Mouse (Mus musculus): ENCODE data around the gene Gm44973. TPM values are rescaled to one million over a fixed set of nuclear protein-coding genes. Genes with fewer than 3 reads are reported as not detected.
"Not testable (repeated sequence)": the region's sequence is repeated elsewhere in the genome, so short reads cannot be mapped to it uniquely, and the experiment has no call there.

Gene Gm44973
- polyA plus RNA-seq, 1 experiment from 2014 or later, result 4.7 TPM

DNA sequence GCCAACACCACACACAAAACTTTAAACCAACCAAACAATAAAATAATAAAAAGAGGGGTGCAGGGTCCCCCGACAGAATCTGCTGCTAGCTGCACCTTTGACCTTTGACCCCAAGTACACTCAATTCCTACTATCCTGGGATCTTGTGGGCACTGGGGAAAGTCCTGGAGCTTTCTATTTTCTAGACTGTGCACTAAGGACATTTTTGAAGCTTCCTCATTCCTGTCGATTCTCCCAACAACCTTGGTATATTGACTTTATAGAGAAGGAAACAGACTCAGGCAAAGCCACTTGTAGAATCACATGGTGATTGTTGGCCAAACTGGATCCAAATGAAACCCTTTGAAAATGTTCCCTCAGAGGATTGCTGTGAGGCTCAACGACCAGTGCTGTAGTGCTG, 761 bp downstream of the Gm44973 start:
- H3K27ac ChIP-seq, result peak overlapping the region; percentile 99
- no peaks in the 10 kb centered on the region for H3K9me3 ChIP-seq (replicated peaks; ENCODE audit: low read length)
- WGBS, result 48% methylated on average over 3 of the region's 3 CpGs
- peak overlapping the region; percentile 65 for H3K4me2 ChIP-seq (ENCODE audit: low read length)
- DNase-seq (ENCODE audit: low spot score) (no peak), ATAC-seq (replicated peaks; ENCODE audit: low FRiP score, low read depth) (no peak)
- H3K4me3 ChIP-seq (replicated peaks; ENCODE audit: low read depth, low read length), result peak overlapping the region; percentile 76
- H3K4me1 ChIP-seq (replicated peaks; ENCODE audit: insufficient read depth, low read length), result 0 out of 2 replicates have a peak, but pooled peaks cover 9% of the 10 kb centered on the region
- peaks cover 16% of the 10 kb centered on the region for H3K36me3 ChIP-seq (ENCODE audit: insufficient read depth, low read length)
- peak overlapping the region; percentile 65; the same call in 1 of the 2 replicates for H3K9ac ChIP-seq (ENCODE audit: low read depth, low read length)
- H3K27me3 ChIP-seq (ENCODE audit: insufficient read depth, low read length), result no peaks in the 10 kb centered on the region
- TF ChIP-seq CTCF (IDR thresholded peaks at IDR 0.05; ENCODE audit: low read depth), result no peak

DNA sequence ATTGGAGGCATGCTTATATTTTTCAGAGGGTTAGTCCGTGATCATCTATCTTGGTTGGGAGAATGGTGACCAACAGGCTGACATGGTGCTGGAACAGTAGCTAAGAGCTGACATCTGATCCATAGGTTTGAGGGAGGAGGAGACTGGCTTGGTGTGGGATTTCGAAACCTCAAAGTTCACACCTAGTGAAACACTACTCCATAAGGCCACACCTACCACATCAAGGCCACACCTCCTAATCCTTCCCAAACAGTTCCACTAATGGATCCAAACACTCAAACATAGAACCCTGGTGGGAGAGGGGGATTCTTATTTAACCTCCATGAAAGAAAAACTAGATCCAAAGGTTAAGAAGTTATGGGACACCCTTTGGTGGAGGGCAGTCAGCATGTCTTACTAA, 1.6 kb downstream of the Gm44973 start:
- H3K4me2 ChIP-seq (ENCODE audit: low read length), result no peak overlapping the region
- H3K9me3 ChIP-seq (replicated peaks; ENCODE audit: low read length), result no peaks in the 10 kb centered on the region
- H3K9ac ChIP-seq (ENCODE audit: low read depth, low read length), result no peak overlapping the region
- 96% methylated on average over 2 of the region's 2 CpGs for WGBS
- H3K4me1 ChIP-seq (replicated peaks; ENCODE audit: insufficient read depth, low read length), result 0 out of 2 replicates have a peak, but pooled peaks cover 9% of the 10 kb centered on the region
- no peak overlapping the region for H3K27ac ChIP-seq
- no peak overlapping the region for H3K4me3 ChIP-seq (replicated peaks; ENCODE audit: low read depth, low read length)
- DNase-seq (ENCODE audit: low spot score), result no peak
- peaks cover 7% of the 10 kb centered on the region; the same call in 1 of the 2 replicates for H3K36me3 ChIP-seq (ENCODE audit: insufficient read depth, low read length)
- H3K27me3 ChIP-seq (ENCODE audit: insufficient read depth, low read length), result no peaks in the 10 kb centered on the region
- no peak for TF ChIP-seq CTCF (IDR thresholded peaks at IDR 0.05; ENCODE audit: low read depth)
- ATAC-seq (replicated peaks; ENCODE audit: low FRiP score, low read depth), result no peak

DNA sequence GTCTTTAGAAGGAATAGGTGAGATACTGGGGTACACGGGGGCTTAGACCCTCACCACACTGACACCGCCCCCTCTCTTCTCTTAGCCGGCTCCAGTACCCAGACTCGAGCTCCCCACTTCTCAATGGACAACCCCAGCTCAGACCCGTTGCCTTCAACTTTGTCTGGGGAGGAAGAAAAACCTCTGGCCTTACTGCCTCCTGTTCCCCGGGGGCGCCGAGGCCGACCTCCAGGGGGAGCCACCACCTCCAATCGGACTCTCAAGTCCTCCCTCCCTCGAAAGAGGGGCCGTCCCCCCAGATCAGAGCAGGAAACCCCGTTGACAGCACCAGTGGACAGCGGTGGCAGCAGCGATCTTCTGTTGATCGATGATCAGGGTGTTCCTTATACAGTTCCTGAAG, 2.1 kb downstream of the Gm44973 start:
- Histone ChIP-seq H3K9ac (ENCODE audit: low read depth, low read length) (no peak overlapping the region), H3K9me3 (replicated peaks; ENCODE audit: low read length) (no peaks in the 10 kb centered on the region), H3K27me3 (ENCODE audit: insufficient read depth, low read length) (no peaks in the 10 kb centered on the region), H3K36me3 (ENCODE audit: insufficient read depth, low read length) (peaks cover 5% of the 10 kb centered on the region; the same call in 1 of the 2 replicates), H3K4me1 (replicated peaks; ENCODE audit: insufficient read depth, low read length) (0 out of 2 replicates have a peak, but pooled peaks cover 9% of the 10 kb centered on the region), H3K4me2 (ENCODE audit: low read length) (no peak overlapping the region), H3K4me3 (replicated peaks; ENCODE audit: low read depth, low read length) (no peak overlapping the region), H3K27ac (no peak overlapping the region)
- ATAC-seq (replicated peaks; ENCODE audit: low FRiP score, low read depth) (no peak), DNase-seq (ENCODE audit: low spot score) (no peak)
- 88% methylated on average over 16 of the region's 16 CpGs for WGBS
- peak; percentile 34; the same call in 1 of the 2 replicates for TF ChIP-seq CTCF (IDR thresholded peaks at IDR 0.05; ENCODE audit: low read depth)

DNA sequence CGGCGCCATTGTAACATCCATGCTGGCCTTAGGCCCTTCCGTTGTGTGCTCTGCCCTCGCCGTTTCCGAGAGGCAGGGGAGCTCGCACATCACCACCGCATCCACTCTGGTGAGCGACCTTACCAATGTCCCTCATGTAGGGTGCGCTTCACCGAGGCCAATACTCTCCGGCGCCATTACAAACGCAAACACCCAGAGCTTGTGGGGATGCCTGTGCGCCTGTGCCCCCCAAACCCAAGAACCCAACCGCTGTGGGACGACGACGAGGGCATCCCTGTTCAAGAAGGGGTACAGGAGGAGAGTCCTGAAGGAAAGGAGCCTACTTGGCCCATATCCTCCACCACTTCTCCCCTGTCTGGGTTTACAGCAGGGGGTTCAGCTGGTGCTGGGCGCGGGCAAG, 2.6 kb downstream of the Gm44973 start:
- WGBS, result 96% methylated on average over 21 of the region's 21 CpGs
- Histone ChIP-seq H3K4me2 (ENCODE audit: low read length) (no peak overlapping the region), H3K36me3 (ENCODE audit: insufficient read depth, low read length) (peaks cover 3% of the 10 kb centered on the region; the same call in 1 of the 2 replicates), H3K4me3 (replicated peaks; ENCODE audit: low read depth, low read length) (no peak overlapping the region), H3K27me3 (ENCODE audit: insufficient read depth, low read length) (no peaks in the 10 kb centered on the region), H3K4me1 (replicated peaks; ENCODE audit: insufficient read depth, low read length) (0 out of 2 replicates have a peak, but pooled peaks cover 9% of the 10 kb centered on the region), H3K9me3 (replicated peaks; ENCODE audit: low read length) (no peaks in the 10 kb centered on the region), H3K9ac (ENCODE audit: low read depth, low read length) (no peak overlapping the region), H3K27ac (no peak overlapping the region)
- TF ChIP-seq CTCF (IDR thresholded peaks at IDR 0.05; ENCODE audit: low read depth), result no peak
- no peak for DNase-seq (ENCODE audit: low spot score)
- no peak for ATAC-seq (replicated peaks; ENCODE audit: low FRiP score, low read depth)

DNA sequence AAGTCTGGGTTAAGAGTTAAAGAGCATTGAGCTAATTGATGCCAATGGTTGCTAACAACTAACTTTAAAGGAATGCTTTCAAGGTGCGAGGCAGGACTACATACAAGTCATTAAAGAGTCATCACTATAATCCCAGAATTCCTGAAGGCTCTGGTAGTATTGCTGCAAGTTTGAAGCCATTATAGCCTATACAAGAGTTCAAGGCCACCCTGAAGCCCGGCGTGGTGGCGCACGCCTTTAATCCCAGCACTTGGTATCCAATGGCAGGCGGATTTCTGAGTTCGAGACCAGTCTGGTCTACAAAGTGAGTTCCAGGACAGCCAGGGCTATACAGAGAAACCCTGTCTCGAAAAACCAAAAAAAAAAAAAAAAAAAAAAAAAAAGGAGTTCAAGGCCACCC, 4.3 kb downstream of the Gm44973 start:
- Histone ChIP-seq H3K27ac (peak overlapping the region; percentile 92), H3K4me3 (replicated peaks; ENCODE audit: low read depth, low read length) (peak overlapping the region; percentile 70), H3K4me2 (ENCODE audit: low read length) (peak overlapping the region; percentile 84), H3K36me3 (ENCODE audit: insufficient read depth, low read length) (peaks cover 15% of the 10 kb centered on the region), H3K9ac (ENCODE audit: low read depth, low read length) (peak overlapping the region; percentile 20; the same call in 1 of the 2 replicates)
- H3K4me1 ChIP-seq (replicated peaks; ENCODE audit: insufficient read depth, low read length); ATAC-seq (replicated peaks; ENCODE audit: low FRiP score, low read depth); H3K9me3 ChIP-seq (replicated peaks; ENCODE audit: low read length); DNase-seq (ENCODE audit: low spot score); H3K27me3 ChIP-seq (ENCODE audit: insufficient read depth, low read length): not testable (repeated sequence)
- 18% methylated on average over 8 of the region's 8 CpGs for WGBS

DNA sequence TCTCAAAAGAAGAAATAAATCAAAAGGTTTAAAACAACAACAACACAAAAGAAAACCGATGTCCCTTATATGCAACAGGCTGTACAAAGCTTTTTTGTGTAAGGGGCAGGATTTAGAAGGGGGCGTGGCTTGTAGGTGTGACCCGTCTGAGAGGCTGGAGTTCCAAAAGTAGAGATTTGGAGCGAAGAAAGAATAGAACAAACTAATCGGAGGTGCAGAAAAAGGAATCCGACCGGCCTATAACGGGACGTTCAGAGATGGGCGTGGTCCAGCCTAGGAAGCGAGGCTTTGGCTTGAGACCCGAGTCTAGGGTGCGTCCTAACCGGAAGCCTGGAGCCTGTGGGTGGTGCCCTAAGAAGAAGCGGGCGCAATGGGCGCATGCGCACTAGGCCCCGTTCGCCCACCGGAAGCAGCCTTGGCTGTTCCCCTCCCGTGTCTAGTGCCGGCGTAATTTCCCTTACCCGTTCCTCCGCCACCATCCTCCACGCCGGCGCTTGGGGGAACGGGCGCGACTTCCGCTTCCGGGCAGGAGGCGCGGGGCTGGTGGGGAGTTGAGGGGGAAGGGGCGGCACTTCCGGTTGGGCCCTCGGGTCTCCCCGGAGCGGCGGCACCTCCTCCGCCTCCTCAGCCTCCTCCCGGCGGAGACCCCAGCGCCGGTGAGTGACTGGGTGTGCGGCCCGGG, 4.8 kb downstream of the Gm44973 start, which contains the start of the genes Zfp865 and Ccdc106:
Gene Zfp865 (plus strand): TSS at position 377 of the 682 bp plus-strand sequence.
Gene Ccdc106 (plus strand): TSS at position 554 of the 682 bp plus-strand sequence.
- ATAC-seq (replicated peaks; ENCODE audit: low FRiP score, low read depth) (peak; percentile 92), DNase-seq (ENCODE audit: low spot score) (peak; percentile 100)
- H3K4me1 ChIP-seq (replicated peaks; ENCODE audit: insufficient read depth, low read length), result 0 out of 2 replicates have a peak, but pooled peaks cover 9% of the 10 kb centered on the region
- H3K4me3 ChIP-seq (replicated peaks; ENCODE audit: low read depth, low read length), result peak within 1 kb of the TSS; percentile 70
- under 1% methylated on average over 43 of the region's 49 CpGs for WGBS
- peak within 1 kb of the TSS; percentile 83 for H3K9ac ChIP-seq (ENCODE audit: low read depth, low read length)
- peak within 1 kb of the TSS; percentile 84 for H3K4me2 ChIP-seq (ENCODE audit: low read length)
- TF ChIP-seq CTCF (IDR thresholded peaks at IDR 0.05; ENCODE audit: low read depth), result no peak
- H3K9me3 ChIP-seq (replicated peaks; ENCODE audit: low read length), result no peaks in the 10 kb centered on the region
- peak within 1 kb of the TSS; percentile 92 for H3K27ac ChIP-seq
- peaks cover 15% of the 10 kb centered on the region for H3K36me3 ChIP-seq (ENCODE audit: insufficient read depth, low read length)
- no peaks in the 10 kb centered on the region for H3K27me3 ChIP-seq (ENCODE audit: insufficient read depth, low read length)
